Mouse (Mus musculus) G1E (cell line): ENCODE measurements at regions not wholly inside any gene's neighbourhood (a gene's known extent, or its start where the extent isn't known, plus 50 kb on each side); places are given as distances from the start of the nearest gene placed in this dataset.

Experiments
- ATAC-seq: 2 replicates; pipeline ENCODE4 v1.8.0; 2016; ENCODE audit warnings: mild to moderate bottlenecking; ENCODE audit not compliant: insufficient number of reproducible peaks, poor library complexity, low FRiP score, severe bottlenecking; ENCODE audit errors: extremely low read depth
- DNase-seq: peaks from one replicate; pipeline ENCODE4 v3.0.0; 2012; ENCODE audit warnings: low spot score
- H3K27me3 ChIP-seq: 2 replicates; pipeline ENCODE4 v1.6.1; 2012; ENCODE audit warnings: mild to moderate bottlenecking, low read length, inconsistent platforms; ENCODE audit not compliant: insufficient read depth
- H3K36me3 ChIP-seq: replicated peaks from 2 replicates; pipeline ENCODE3; 2012; ENCODE audit warnings: mild to moderate bottlenecking, inconsistent platforms
- H3K4me1 ChIP-seq: 2 replicates; pipeline ENCODE4 v1.6.1; 2012; ENCODE audit warnings: low read depth, low read length, inconsistent platforms, mixed read lengths; ENCODE audit not compliant: insufficient read depth
- H3K4me3 ChIP-seq: 2 replicates; pipeline ENCODE4 v1.5.1; 2012; ENCODE audit warnings: low read depth, mild to moderate bottlenecking, inconsistent platforms, low read length, moderate library complexity, mixed read lengths
- H3K9me3 ChIP-seq: replicated peaks from 2 replicates; pipeline ENCODE4 v1.6.1; 2012; ENCODE audit warnings: inconsistent platforms
- CTCF ChIP-seq: IDR thresholded peaks from 2 replicates; pipeline ENCODE4 v1.5.1; 2012; ENCODE audit warnings: low read depth, low read length, inconsistent platforms, mixed read lengths
- GATA1 ChIP-seq: IDR thresholded peaks from 2 replicates; pipeline ENCODE4 v1.6.1; 2012; ENCODE audit warnings: borderline replicate concordance, low read length, inconsistent platforms, mixed read lengths
- GATA2 ChIP-seq: IDR thresholded peaks from 2 replicates; pipeline ENCODE4 v1.6.1; 2012; ENCODE audit warnings: low read depth, low read length, inconsistent platforms, borderline replicate concordance
- POLR2AphosphoS5 ChIP-seq: IDR thresholded peaks from 2 replicates; pipeline ENCODE4 v1.6.1; 2012; ENCODE audit warnings: low read depth, low read length, inconsistent platforms; ENCODE audit not compliant: insufficient replicate concordance
- TAL1 ChIP-seq: conservative IDR thresholded peaks from 2 replicates; pipeline ENCODE4 v1.6.1; 2012; ENCODE audit warnings: low read depth, low read length, inconsistent platforms, mixed read lengths

- Histone ChIP-seq H3K36me3 (no peaks in the 10 kb centered on the region), H3K9me3 (no peaks in the 10 kb centered on the region), H3K4me1 (no peaks in the 10 kb centered on the region), H3K27me3 (peaks cover 19% of the 10 kb centered on the region), H3K4me3 (no peak overlapping the region)
- ATAC-seq, result no peak
- DNase-seq, result no peak
- TF ChIP-seq GATA1 (no peak), CTCF (no peak), TAL1 (no peak), GATA2 (no peak), POLR2AphosphoS5 (no peak)
Measured at GRCm38 (mm10) chr4:101347309-101347708, 71.8 kb upstream of the Ak4 start.

- Histone ChIP-seq H3K9me3 (no peaks in the 10 kb centered on the region), H3K4me3 (no peak overlapping the region), H3K27me3 (peaks cover 19% of the 10 kb centered on the region), H3K36me3 (no peaks in the 10 kb centered on the region), H3K4me1 (no peaks in the 10 kb centered on the region)
- no peak for ATAC-seq
- no peak for DNase-seq
- no peak for TF ChIP-seq GATA1
- no peak for TF ChIP-seq TAL1
- no peak for TF ChIP-seq CTCF
- TF ChIP-seq POLR2AphosphoS5, result no peak
- TF ChIP-seq GATA2, result no peak
Measured at GRCm38 (mm10) chr4:101342071-101342762, 76.9 kb upstream of the Ak4 start.

DNA sequence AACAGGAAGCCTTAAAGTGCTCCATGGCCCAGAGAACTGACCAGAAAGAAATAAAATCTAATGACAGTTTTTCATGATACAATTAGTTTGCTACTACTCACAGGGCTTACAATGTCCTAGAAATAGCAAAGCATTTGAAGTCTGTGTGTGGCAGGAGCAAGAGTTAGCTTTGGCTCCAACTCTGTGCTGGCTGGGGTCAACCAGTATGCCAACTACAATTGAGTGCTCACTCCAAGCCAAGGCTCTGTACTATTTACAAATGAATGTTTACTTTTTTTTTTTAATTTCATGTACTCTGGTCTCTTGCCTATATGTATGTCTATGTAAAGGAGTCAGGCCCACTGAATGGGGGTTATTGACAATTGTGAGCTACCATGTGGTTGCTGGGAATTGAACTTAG, 75.7 kb upstream of the Jak1 start:
- Histone ChIP-seq H3K9me3 (no peaks in the 10 kb centered on the region), H3K4me3 (no peak overlapping the region), H3K4me1 (no peaks in the 10 kb centered on the region), H3K27me3 (peaks cover 16% of the 10 kb centered on the region), H3K36me3 (no peaks in the 10 kb centered on the region)
- ATAC-seq (no peak), DNase-seq (no peak)
- TF ChIP-seq CTCF, result no peak
- no peak for TF ChIP-seq GATA1

DNA sequence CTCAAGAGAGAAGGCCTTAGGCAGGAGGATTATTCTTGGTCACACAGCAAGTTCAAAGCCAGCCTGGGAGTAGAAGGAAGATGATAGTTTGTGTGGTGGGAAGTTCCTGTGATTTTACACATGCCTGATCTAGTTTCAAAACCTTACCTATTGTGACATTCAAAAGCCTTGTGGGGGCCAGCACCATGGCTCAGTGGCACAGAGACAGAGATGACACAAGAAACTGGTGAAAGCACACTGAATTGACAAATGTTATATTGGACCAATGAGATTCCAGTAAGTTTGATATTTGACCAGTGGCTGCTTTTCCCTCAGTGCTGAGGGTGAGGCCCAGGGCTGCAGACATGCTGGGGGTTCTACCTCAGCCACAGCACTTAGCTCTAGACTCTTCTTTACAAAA, 73.1 kb upstream of the Jak1 start:
- Histone ChIP-seq H3K9me3 (no peaks in the 10 kb centered on the region), H3K36me3 (no peaks in the 10 kb centered on the region), H3K4me3 (no peak overlapping the region), H3K4me1 (no peaks in the 10 kb centered on the region), H3K27me3 (peaks cover 9% of the 10 kb centered on the region)
- ATAC-seq (no peak), DNase-seq (no peak)
- TF ChIP-seq GATA1, result no peak

DNA sequence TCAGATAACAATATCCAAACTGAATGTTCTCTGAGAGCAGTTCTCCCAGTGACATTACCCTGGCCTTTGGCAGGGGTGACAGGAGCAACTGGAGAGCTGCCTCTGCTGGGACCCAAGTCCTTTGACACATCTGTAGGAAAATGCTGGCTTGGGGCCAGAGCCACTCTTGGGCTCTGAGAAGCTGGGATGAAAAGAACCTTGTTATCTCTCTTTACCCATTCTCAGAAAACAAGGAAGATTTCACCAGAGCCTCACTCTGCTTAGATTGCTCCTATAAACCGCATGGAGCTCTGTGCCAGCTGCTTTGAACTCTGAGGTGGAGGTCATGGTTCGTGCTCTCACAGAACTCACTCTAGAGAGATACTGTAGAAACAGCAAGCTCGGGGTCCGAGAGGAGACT, 71.7 kb upstream of the Jak1 start:
- no peak for TF ChIP-seq TAL1
- TF ChIP-seq GATA1, result no peak
- TF ChIP-seq CTCF, result no peak
- Histone ChIP-seq H3K4me3 (no peak overlapping the region), H3K9me3 (no peaks in the 10 kb centered on the region), H3K4me1 (no peaks in the 10 kb centered on the region), H3K36me3 (no peaks in the 10 kb centered on the region), H3K27me3 (peaks cover 9% of the 10 kb centered on the region)
- DNase-seq (no peak), ATAC-seq (no peak)

- Histone ChIP-seq H3K36me3 (no peaks in the 10 kb centered on the region), H3K4me1 (no peaks in the 10 kb centered on the region), H3K27me3 (peaks cover 10% of the 10 kb centered on the region), H3K9me3 (no peaks in the 10 kb centered on the region), H3K4me3 (no peak overlapping the region)
- ATAC-seq (no peak), DNase-seq (no peak)
- TF ChIP-seq GATA2 (no peak), GATA1 (no peak), POLR2AphosphoS5 (no peak), CTCF (no peak), TAL1 (no peak)
Measured at GRCm38 (mm10) chr4:101336371-101336770, 71.3 kb upstream of the Jak1 start.

DNA sequence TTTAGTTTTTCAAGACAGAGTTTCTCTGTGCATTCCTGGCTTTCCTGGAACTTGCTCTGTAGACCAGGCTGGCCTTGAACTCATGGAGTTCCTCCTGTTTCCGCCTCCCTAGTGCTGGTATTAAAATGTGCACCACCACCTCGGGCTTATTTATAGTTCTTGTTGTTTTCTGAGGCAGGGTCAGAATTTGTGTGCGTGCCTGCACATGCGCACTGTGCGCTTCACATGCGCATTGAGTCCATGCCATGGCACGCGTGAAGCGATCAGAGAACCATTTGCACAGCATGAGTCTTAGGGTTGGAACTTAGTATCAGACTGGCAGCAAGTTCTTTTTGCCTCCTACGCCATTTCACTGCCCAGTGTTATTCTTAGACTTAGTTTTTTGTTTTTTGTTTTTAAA, 68.8 kb upstream of the Jak1 start:
- no peak for ATAC-seq
- Histone ChIP-seq H3K27me3 (peaks cover 15% of the 10 kb centered on the region), H3K4me3 (no peak overlapping the region), H3K4me1 (no peaks in the 10 kb centered on the region), H3K36me3 (no peaks in the 10 kb centered on the region), H3K9me3 (no peaks in the 10 kb centered on the region)
- no peak for TF ChIP-seq TAL1
- no peak for TF ChIP-seq GATA1
- TF ChIP-seq POLR2AphosphoS5, result no peak
- TF ChIP-seq GATA2, result no peak
- TF ChIP-seq CTCF, result no peak
- DNase-seq, result no peak
